Mouse (Mus musculus): ENCODE measurements around the gene Sema3e.

The Sema3e gene

DNA sequence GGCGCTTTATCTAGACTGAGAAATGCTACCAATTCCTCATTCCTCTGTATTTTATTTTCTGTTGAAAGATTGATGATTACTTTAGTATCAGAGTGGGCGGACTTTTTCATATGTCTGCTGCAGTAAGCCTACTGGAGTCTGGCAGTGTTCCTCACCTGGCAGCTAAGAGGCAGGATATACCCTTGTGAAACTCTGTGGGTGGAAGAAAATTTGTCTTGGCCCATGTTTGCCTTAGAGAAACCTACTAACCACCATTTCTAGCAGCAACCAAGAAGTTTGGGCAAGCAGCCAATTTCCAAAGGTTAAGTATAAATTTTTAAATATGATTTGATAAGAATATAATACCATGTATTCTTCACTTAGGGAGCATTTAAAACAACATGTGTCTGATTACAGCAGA is 63.0 kb downstream of the Sema3e start:
- DNase-seq, result no peak

DNA sequence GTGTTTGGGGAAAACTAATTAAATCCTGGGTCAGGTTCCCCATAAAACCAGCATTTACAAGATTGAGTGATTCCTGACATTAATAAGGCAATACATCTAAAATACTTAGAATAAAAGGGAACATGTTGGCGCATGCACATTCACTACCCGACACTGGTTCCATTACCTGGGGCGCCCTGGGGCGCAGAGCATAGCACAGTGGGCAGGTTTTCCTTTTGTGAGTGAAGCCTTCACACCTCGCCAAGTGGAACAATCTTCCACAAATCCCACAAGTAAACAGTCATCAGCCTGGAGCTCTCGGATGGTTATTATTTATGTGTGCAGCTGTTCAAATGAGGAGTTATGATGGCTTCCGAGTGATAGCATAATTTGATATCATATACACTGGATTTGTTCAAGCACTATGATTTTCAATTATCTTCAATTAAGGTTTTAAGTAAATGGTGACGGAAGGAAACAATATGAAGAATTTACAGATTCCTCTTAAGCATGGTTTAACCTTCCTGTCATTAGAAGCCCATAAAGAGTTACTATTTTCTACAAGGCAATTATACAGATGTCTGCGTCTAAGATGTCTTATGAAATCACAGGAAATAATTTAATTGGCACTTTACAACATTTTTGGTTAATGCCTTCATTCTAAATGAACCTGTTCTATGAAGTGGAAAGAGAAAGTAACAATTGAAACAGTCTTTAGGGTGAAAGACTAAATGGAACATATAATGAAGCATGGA is 65.0 kb downstream of the Sema3e start:
- no peak for DNase-seq

DNA sequence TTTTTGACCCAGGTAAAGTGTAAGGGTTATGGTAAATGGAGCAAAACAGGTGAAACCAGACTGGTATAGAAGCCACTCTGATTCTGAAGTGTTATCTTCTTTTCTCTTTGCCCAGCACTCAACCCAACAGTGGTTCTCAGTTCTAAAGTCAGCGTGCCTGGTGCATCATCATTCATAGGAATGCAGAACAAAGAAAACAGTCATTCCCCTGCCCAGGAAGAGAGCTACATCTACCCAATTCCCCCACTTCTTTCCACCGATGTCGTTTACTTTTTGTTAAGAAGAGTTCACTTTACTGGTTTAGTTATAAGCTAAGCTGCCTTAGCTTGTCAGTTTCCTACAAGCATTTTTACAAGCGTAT is 65.5 kb downstream of the Sema3e start:
- DNase-seq, result no peak

DNA sequence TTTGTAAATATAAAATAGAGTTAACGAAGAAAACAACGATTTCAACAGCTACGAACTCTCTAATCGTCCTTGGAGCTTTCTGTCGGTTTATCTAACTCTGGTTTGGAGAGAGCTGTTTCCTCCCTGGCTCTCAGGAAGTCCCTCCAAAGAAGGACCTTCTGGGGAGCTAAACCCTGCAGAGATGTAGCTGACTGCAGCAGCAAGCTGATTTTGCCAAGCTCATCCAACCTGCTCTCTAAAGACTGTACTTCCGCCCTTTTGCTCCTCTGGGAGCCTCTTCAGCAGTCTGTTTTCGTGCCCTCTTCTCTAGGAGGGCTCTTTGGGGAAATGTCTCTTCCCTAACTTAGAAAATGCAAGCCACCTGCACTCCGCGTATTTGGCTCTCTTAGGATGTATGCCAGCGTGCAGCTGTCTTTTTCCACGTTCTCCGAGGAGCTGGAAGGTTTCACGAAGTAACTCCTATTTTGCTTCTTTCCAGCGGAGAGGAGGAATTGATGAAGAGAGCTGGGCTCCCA is 67.2 kb downstream of the Sema3e start:
- DNase-seq, result no peak

DNA sequence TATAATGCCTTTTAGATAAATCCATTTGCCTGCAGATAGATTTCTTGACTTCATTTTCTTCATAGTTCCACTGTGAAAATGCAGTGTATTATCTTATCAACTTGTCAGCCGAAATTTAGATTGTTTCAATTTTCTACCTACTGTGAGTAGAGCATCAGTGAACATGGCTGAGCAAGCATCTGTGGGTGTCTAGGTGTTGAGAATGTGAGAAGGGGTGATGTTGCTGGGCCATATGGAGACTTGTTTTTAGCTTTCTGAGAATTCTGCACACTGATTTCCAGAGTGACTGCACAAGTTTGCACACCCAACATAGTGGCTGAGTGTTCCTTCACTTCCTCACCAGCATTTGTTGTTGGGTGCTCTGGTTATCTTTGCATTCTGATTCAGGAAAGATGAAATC is 71.1 kb downstream of the Sema3e start:
- no peak for DNase-seq

DNA sequence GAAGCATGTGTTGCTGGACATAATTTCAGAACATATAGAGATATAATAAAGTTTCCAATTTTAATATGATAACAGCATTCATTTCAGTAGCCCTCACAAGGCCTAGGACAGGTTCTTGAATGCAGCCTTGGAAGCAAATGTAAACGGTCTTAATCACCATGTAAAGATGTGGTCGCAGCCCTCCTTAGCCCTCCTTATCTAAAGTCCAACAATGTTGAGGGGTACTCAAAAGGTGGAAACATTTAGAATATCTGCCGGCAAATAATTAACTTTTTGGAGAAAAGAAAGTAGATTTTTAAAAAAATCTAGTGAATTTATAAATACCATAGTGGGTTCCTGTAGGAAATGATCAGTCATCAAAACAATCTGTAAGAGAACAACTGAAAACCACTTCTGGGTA is 73.6 kb downstream of the Sema3e start:
- no peak for DNase-seq

DNA sequence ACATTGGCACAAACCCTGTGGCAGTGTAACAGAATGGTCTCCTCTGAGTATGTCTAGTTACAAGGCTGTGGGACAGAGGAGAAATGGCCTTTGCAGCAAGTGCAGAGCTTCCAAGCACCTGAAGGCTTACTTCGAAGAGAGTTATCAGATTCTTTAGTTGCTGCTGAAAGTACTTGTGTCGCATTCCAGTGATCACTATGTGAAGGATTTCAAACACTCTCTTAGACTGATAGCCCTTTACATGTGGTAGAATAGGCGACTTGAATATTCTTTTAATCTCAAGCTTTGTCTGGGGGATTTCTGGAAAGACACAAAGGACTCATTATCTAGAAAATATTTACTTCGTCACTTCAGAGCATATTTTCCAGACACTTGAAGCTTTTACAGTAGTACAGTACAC is 82.3 kb downstream of the Sema3e start:
- no peak for DNase-seq

DNA sequence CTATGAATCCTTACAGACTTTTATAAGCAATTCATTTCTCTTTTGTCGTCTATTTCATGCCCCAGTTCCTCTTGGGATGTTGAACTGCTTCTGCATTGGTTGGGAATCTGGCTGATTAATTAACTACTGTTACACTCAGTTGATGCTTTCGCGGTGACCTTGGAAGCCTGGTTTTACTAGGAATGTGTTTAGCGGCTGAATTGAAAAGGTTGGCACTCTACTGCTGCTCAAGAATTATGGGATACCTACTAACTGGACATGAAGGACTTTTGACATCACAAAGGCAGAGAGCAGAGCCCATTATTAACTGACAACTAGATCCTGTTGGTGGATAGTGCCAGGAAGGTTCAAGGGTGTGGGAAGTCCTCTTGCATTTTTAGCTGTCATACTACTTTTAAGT is 83.9 kb downstream of the Sema3e start:
- no peak for DNase-seq

DNA sequence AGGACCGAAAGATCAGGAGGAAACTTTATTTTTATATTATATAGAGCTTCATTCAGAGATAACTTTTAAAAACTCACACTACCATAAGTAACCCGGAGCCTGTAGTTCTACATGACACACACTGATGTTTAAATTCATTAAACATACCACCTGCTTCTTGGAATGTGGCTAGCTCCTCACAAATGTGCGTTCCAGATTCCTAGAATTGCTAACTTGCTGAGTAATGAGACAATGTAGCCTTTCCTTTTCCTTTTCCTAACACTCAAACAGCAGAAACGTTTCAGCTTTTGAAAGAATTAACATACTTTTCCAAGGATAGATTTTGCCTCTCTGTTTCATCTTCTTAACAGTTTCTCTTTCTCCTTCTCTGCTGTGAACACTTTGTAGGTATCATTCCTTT is 86.3 kb downstream of the Sema3e start:
- no peak for DNase-seq

DNA sequence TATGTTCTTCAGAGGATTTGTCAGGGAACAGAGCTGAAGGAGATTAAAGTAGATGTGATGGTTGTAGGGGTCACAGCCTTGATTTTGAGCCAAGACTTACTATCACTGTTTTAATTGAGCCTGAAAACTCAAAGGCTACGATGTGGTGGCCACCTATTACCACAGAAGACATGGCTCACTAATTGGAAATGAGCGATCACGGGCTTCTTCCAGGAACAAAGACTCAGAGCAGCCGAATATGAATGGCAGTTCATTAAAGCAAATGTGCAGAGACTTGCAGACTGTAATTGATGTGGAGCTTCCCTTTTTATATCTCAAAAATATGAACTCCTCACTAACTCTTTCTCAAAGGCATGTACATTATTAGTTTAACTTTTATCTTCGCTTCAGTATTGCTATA is 96.8 kb downstream of the Sema3e start:
- no peak for DNase-seq

DNA sequence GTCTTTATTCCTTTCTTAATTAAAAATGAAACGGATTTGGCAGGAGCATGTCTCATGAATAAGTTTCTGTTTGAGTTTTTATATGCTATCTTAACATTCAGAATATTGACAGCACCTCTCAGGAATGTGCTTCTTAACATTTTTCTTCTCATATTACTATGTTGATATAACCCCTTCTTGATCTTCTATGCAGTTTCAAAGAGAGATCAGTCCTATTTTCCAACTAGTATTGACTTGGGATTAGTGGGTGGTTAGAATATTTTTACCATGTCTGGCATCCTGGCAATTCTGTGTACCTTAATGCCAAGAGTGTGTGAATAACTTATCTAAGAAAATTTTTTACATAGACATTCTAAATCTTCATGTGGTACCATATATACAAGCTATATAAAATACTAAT is 101.5 kb downstream of the Sema3e start:
- DNase-seq, result no peak

DNA sequence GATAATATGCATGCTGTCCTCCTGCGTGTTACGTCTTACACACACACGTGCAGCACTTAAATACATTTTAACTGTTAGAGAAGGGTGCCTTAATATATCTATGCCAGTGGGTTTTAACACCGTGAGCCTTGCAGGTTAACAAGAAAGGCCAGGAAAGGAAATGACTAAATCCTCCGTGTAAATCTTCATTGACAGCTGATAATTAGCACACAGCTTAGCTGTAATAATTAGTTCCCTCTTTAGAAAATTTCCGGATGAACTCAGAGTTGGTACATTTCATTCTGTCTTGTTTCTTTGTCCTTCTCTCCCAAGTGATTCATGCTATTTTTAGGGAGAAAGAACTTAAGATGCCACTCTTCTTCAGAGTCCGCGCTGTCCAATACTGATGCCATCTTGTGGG is 110.9 kb downstream of the Sema3e start:
- DNase-seq, result no peak

DNA sequence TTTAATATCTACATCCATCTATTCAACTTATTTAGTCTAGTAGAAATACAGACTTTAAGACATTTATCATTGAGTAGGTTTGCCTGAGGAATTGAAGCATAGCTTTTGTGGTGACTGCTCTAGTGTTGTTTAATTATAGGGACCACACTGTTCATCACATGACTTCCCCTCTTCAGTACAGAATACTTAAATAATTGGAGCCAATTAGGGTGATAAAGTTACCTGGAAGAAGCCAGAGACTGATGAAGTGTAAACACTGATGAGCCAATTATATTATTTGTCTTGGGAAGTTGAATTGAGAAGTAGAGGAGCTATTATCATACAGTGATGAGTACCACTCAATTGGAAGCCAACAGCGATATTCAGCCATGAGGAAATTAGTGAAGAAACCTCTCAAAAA is 113.6 kb downstream of the Sema3e start:
- DNase-seq, result no peak

DNA sequence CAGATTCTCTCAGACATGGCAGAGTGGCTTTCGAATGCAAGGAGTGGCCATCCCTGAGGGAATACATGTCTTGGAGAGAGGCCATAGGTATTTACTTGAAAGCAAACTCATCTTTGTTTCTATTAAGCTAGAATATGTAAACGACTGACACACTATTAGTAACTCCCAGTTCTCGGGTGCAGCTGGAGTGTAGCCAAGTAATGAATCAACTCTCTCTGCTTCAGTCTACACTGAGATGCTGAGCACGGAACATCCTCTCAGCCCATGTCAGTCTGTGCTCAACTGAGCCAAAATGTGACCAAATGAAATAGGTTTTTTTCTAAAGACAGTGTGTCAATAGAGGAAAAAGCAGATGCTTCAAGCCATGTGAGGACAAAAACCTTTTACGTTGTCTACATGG is 137.5 kb downstream of the Sema3e start:
- no peak for DNase-seq

DNA sequence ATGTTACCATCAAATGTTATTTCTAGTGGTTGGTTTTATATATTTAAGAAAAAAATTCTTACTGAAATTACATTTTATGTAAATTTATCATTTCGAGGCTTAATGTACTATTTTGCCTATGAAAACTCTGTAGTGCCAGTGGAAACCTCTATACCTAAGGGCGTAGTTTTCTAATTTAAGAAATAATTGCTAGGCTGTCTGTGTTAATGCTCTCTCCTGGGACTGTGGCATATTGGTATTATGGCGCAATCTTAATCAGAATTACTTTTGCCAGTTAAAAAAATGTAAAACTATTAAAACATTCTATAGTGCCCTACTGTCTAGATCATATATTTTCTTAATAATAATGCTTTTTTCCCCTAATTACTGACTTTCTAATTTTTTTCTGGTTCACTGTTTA is 138.2 kb downstream of the Sema3e start:
- no peak for DNase-seq

DNA sequence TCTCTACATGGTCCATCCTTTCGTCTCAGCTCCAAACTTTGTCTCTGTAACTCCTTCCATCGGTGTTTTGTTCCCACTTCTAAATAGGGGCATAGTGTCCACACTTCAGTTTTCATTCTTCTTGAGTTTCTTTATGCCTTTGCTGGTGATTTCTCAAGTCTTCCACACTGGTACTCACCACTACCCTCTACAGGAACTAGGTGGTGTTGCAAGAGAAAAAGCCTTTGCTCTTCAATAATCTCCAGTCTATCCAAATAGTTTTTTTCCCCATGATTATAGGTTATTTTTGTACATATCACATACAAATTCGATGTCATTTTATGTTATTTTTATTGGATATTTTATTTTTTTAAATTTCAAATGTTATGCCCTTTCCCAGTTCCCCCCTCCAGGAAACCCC is 142.7 kb downstream of the Sema3e start:
- DNase-seq, result no peak

DNA sequence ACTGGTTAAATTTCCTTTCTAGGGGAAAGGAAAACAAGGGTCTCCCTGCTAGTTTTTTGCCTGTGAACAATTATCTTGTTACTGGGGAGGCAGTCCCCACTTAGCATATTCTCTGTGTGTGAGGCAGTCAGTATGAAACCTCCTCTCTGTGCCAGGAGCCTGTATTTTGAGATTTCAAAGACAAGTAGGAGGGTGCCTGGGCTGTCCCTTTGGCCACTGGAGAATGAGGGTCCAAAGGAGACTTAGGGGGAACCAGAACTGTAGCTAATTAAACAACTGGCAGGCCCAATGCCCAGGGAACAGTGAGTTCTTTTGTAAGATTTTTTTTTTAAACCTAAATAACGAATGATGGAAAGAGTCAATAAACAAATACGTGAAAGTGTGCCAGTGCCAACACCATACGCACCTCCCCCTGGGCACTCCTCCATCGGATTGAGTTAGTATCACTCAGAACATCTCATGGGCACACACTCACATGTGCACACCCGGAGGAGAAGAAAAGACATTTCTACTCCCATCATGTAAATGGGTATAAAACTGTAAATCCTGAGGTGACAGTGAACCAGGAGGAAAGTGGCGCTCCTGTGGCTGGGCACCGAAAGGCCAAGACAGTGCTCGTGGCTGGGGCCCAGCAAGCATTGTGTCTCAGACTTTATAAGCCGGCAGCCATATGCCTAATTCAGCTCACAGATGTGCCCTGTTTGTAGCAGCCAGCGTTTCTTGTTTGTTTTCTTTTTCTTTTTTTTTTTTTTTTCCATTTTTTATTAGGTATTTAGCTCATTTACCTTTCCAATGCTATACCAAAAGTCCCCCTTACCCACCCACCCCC is 148.5 kb downstream of the Sema3e start:
- no peak for DNase-seq

DNA sequence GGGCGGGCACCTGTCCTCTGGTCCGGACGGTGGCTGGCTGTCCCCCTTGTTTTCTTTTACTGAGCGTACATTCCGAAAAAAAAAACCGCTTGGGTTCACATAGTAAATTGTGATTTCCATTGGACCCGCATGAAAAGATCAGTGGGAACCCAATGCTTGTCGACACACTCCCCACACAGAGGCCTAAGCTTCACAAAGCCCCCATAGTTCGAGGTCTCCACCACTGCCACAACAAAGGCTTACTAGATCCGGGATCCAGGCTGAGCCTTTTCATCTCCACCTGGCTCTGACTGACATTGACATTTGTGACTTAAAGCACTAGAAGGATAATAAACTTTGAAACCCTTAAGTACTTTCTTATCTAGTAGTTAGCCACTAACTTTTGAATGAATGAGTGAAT is 155.5 kb downstream of the Sema3e start:
- no peak for DNase-seq

DNA sequence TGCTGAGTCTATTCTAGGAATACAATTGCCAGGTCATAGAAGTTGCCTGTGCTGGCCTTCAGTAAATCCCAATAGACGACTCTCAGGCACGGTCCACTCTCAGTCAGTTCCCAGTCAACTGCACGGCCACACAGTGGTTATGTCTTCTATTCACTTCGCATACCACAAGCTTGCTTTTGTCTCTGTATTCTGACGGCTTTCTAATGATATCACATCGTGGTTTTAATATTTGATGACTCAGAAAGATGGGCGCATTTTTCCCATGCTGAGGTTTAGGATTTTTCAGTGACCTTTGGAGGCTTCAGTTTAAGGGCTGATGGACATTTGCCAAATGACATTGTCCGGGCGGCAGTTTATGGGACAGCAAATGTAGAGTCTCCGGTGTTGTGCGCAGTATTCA is 157.1 kb downstream of the Sema3e start:
- no peak for DNase-seq

DNA sequence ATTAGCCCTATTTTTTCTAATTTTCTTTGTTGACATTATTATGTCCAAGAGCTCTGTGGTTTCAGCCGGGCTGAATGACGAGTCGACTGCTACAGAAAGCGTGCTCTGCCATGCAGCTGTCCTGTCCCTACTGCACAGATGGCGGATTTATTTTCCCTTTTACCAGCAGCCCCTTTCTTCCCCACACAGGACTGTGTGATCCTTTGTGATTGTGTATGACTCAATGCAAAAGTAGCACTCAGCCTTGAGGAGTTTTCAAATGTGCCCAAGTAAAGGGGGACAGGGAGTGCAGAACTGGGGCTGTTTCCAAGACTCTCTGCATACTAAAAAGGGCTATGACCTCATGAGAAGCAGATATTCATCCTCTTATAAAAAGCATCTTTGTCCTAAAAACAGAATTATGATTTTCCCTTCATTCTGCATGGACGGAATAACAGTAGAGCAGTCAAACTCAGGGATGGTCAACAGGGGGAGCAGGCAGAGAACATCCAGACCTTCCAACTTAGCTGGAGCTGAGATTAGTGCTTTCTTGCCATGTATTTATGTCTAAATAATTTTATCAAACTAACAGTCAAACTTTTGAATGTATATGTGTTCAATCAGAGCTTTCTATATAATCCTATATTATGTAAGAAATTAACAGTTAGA is 170.2 kb downstream of the Sema3e start:
- DNase-seq, result peak; percentile 9

DNA sequence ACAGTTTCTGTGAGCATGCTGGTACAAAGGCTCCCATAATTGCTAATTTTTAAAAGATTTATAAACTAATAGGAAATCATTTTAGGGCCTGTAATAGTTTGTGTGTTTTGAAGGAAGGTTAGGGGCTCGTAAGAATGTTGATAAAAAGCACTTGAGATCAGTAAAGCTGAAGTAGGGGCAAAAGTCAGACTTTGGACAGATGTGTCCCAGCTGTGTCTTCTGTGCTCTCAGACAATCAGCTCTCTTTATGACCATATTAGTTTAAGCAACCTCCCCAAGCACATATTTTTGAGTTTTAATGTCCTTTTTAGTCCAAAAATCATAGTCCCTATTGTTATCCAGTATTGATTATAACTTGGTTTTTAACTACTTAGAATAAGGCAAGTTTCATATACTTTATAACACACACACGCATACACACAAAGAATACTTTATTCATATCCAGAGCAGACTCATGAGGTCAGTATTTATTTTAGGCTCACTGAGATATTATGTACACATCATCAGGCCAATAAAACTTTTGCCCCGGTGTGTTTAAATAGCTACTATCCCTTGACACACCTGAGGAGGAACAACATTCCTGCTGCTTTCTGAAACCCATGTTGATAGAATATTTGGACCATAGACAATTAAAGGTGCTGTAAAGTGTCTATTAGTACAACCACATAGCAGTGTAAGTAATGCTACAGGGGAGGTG is 173.4 kb downstream of the Sema3e start:
- DNase-seq, result peak; percentile 25

DNA sequence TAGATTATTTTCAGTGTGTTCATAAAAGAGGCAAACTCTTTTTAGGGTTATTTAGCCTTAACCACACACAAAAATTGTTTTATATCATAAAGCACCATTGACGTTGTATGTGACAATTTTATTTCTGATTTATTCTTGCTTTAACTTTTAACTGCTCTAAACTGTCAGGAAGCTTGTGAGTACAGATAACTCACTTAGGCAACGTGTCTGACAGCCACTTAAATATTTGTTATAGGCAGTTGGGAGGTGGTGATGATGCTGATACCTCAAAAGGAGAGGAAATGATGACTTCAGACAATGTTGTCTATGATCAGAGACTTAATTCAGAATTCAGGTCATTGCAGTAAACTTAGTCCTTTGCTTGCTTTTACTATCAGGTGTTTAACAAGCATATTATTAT is 181.7 kb downstream of the Sema3e start:
- no peak for DNase-seq

DNA sequence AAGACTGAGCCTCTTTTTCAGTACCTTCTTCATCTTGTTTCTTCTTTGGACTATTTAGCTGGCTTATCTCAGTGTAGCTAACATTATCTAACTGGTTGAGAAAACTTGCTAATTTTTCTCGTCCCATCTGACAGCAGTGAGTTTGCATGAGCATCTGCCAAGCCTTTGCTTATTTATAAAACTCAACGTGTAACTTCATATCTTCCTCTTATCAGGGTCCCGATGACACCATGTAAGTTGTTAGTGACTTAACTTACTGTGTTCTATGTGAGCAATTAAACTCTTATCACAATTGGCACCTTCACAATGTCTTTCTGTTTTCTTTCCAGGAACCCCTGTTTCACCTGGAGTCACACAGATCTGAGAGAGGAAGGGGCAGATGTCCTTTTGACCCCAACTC is 184.9 kb downstream of the Sema3e start:
- no peak for DNase-seq
